Mouse (Mus musculus) liver, embryonic 12.5 days (tissue): ENCODE results near the gene Ldb2. TPM values are rescaled to one million over a fixed set of nuclear protein-coding genes. Genes with fewer than 3 reads are reported as not detected.

Source experiments
- ATAC-seq: fragments of 200-750 bp; cut with Nextera tagmentation; 2 replicates; pipeline ENCODE4 v1.8.0; 2017; ENCODE audit warnings: moderate number of reproducible peaks, mild to moderate bottlenecking, moderate library complexity
- H3K27ac ChIP-seq: fragments of 300-500 bp; sonication (generic); 2 replicates; pipeline ENCODE4 v1.5.1; 2016; ENCODE audit warnings: mild to moderate bottlenecking
- H3K27me3 ChIP-seq: fragments of 300-500 bp; sonication (generic); replicated peaks from 2 replicates; pipeline ENCODE4 v1.6.1; 2016; ENCODE audit warnings: mild to moderate bottlenecking, moderate library complexity
- H3K36me3 ChIP-seq: fragments of 300-500 bp; sonication (generic); 2 replicates; pipeline ENCODE4 v1.6.1; 2016; ENCODE audit warnings: mild to moderate bottlenecking, moderate library complexity
- H3K4me1 ChIP-seq: fragments of 300-500 bp; sonication (generic); 2 replicates; pipeline ENCODE4 v1.6.1; 2016
- H3K4me2 ChIP-seq: fragments of 300-500 bp; sonication (generic); 2 replicates; pipeline ENCODE4 v1.6.1; 2016; ENCODE audit warnings: mild to moderate bottlenecking, moderate library complexity
- H3K4me3 ChIP-seq: fragments of 300-500 bp; sonication (generic); 2 replicates; pipeline ENCODE4 v1.5.1; 2016; ENCODE audit warnings: mild to moderate bottlenecking, moderate library complexity
- H3K9ac ChIP-seq: fragments of 300-500 bp; sonication (generic); 2 replicates; pipeline ENCODE4 v1.6.1; 2016; ENCODE audit warnings: mild to moderate bottlenecking, moderate library complexity
- H3K9me3 ChIP-seq: fragments of 300-500 bp; sonication (generic); replicated peaks from 2 replicates; pipeline ENCODE4 v1.6.1; 2016; ENCODE audit warnings: mild to moderate bottlenecking, moderate library complexity
- WGBS: fragments of 180-500 bp; shearing (Covaris S2); methylation state at CpG from one replicate; pipeline ENCODE4 v1.1.7; 2016; ENCODE audit not compliant: insufficient replicate concordance; 5-methylcytosine and 5-hydroxymethylcytosine counted together
- polyA plus RNA-seq: library from polyadenylated mRNA; unstranded; fragments of >200 nt; fragmentation: Nextera tagmentation; extraction: Ambion mirVana; gene quantifications from 2 replicates; pipeline ENCODE4 v1.2.1, GENCODE M21; 2016

Gene Ldb2
- polyA plus RNA-seq, 1 experiment from 2014 or later = 6.3 TPM

DNA sequence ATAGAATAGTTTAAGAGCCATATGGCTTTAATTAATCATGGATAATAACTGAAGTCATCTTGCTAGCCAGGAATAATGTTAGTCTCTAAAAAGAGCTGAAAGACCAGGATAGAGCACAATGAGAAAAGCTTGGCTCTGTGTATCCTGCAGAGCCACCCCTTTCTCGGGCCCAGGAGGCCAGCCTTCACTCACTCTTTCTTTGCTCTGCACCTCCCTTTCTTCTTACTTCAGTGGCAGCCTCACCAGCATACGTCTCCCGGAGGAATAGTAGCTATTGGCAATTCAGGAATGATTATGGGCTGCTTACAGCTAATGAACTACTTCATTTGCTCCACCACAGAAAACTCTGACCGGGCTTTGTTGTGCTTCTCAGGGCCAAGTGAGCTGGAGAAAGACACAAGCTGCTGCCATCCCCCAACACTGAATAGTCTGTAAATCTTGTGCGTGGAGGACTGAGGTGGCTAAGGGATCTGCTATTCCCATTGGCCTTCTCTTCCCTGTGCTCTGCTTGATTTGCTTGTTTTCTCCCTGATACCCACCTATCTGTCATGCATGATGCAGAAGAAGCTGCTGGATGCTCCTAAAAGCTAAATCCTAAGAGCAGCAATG, 86.2 kb downstream of the Ldb2 start:
- Histone ChIP-seq H3K4me1 (no peaks in the 10 kb centered on the region), H3K4me2 (no peak overlapping the region), H3K9ac (no peak overlapping the region), H3K36me3 (no peaks in the 10 kb centered on the region), H3K9me3 (no peaks in the 10 kb centered on the region), H3K4me3 (no peak overlapping the region), H3K27ac (no peak overlapping the region), H3K27me3 (no peaks in the 10 kb centered on the region)
- WGBS = 64% methylated on average over 5 of the region's 5 CpGs
- no peak for ATAC-seq

DNA sequence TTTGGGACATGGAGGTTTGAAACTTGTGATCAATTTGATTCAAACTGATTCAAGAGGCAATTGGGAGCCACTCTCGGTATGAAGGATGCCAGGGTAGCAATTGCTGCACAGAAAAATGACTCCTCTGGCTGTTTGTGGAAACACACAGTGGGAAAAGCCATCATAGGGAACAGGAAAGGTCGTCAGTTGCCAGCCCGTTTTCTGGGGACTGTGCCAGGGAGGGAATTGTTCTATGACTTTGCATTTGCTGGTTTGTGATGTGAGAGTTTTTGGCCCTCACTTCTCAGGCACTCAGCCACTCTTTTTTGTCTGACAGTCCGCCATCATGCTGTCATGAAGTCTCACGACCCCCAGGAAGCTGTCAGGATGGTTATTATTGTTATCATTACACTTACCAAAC, 88.3 kb downstream of the Ldb2 start:
- WGBS = 40% methylated on average over 5 of the region's 5 CpGs
- no peak for ATAC-seq
- no peaks in the 10 kb centered on the region for H3K36me3 ChIP-seq

DNA sequence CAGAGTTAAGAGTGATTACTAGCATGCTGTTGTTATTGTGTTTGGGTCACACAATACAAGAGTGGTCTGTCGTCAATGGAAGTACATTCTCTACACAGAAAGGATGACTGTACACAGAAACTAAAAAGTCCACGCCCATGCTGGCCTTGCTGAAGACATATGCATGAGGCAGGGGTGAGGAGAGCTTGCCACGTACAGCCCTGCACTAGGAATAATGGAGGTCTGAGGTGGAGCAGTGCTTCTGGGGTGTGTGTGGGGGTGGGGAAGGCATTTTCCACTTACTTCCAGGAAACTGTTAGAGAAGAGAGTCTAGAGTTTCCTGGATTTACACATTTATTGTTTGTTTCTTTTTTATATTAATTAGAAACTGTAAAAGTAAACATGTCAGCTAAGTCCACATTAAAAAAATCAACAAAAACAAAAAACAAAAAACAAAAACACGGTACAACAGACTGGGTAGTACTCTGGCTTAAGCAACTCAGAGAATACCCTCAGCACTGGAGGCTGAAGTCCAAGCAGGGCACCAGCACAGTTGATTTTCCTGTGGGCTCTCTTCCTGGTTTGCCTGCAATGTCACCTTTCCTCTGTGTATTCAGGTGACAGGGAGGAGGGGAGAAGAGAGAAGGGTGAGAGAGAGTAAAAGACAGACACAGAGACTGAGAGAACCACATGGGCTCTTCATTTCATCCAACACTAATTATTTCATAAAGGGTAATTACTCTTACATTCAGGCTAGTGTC, 89.2 kb downstream of the Ldb2 start:
- peak; percentile 51; the same call in 1 of the 2 replicates for ATAC-seq
- Histone ChIP-seq H3K9me3 (no peaks in the 10 kb centered on the region), H3K4me2 (no peak overlapping the region), H3K4me1 (peaks cover 11% of the 10 kb centered on the region; the same call in 1 of the 2 replicates), H3K9ac (no peak overlapping the region), H3K36me3 (no peaks in the 10 kb centered on the region), H3K4me3 (no peak overlapping the region), H3K27me3 (no peaks in the 10 kb centered on the region), H3K27ac (no peak overlapping the region)
- 45% methylated on average over 4 of the region's 4 CpGs for WGBS

More for the DNA sequence above, 88.3 kb downstream of the Ldb2 start:
- H3K27ac ChIP-seq = no peak overlapping the region
- no peaks in the 10 kb centered on the region for H3K27me3 ChIP-seq
- no peak overlapping the region for H3K4me3 ChIP-seq
- no peaks in the 10 kb centered on the region for H3K9me3 ChIP-seq
- H3K4me1 ChIP-seq = peaks cover 11% of the 10 kb centered on the region; the same call in 1 of the 2 replicates
- no peak overlapping the region for H3K9ac ChIP-seq
- no peak overlapping the region for H3K4me2 ChIP-seq

DNA sequence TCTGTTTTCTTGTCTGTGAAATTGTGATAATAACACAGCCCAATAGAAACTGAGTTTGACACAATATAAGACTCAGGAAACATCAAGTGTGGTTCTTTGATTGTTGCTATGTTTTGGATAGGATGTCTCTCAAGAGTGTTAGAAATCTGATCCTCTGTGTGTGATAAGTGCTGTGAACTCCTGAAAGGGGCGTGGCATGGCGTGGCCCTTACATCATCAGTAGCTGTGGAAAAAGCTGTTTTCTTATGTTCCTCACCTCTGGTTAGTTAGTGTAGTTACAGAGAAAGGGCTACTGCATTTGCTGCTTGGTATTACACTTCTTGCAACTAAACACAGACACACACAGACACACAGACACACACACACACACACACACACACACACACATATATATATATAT, 90.2 kb downstream of the Ldb2 start:
- no peak for ATAC-seq
- Histone ChIP-seq H3K4me3 (no peak overlapping the region), H3K4me1 (peaks cover 11% of the 10 kb centered on the region; the same call in 1 of the 2 replicates), H3K9ac (no peak overlapping the region), H3K27ac (no peak overlapping the region), H3K36me3 (no peaks in the 10 kb centered on the region), H3K27me3 (no peaks in the 10 kb centered on the region), H3K9me3 (no peaks in the 10 kb centered on the region), H3K4me2 (no peak overlapping the region)
- 48% methylated on average over 2 of the region's 2 CpGs for WGBS

DNA sequence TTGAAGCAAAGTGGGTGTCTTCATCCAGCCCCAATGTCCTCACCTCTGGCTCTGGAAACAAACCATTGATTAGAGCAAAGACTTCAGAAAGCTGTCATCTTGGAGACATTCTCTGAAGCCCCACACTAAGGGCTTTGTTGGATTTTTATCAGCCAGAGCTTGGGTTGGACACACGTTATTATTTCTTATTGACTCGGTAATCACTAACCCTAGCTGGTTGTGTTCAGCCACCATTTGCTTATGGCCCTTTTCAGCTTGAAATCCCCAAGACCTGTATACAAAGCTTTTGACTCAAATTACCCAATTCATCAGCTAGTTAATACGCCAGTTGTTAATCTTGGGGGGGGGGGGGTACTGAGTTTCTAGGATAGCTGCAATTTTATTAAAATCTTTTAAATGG, 91.5 kb downstream of the Ldb2 start:
- H3K9ac ChIP-seq = no peak overlapping the region

DNA sequence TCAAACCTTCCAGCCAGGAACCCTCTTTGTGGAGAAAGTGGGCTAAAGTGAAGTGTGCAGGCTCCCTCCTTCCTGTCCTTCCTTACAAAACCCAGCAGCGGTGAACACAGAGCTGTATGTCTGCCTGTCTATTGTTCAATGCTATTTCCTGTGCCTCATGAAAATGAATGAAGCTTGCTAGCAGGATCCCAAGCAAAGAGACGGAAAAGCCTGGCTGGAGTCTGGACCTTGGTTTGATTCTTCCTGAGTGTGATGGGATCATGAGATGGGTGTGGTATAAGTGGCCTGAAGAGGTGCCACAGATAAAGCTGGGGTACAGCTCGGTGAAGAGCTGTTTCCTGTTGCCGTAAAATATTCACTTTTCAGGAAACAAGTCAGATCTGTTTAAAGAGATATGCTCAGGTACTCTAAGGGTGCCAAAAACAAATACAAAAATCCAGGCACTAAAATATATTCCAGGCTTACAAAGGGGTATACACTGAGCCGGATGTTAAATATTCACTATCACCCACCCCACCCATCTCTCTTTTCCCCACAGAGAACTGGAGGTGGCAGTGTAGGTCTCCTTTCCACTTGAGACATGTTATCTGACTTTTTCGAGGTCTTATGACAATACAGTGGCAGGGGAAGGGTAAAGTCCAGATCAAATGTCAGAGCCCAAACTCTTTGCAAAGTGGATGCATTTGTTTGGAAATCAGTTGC, 92.3 kb downstream of the Ldb2 start:
- Histone ChIP-seq H3K9me3 (no peaks in the 10 kb centered on the region), H3K36me3 (no peaks in the 10 kb centered on the region), H3K4me2 (no peak overlapping the region), H3K27ac (no peak overlapping the region), H3K27me3 (no peaks in the 10 kb centered on the region), H3K4me1 (peaks cover 11% of the 10 kb centered on the region; the same call in 1 of the 2 replicates), H3K4me3 (no peak overlapping the region), H3K9ac (no peak overlapping the region)
- no peak for ATAC-seq
- 20% methylated on average over 6 of the region's 6 CpGs for WGBS

More for the DNA sequence above, 91.5 kb downstream of the Ldb2 start:
- no peak for ATAC-seq
- Histone ChIP-seq H3K4me2 (no peak overlapping the region), H3K9me3 (no peaks in the 10 kb centered on the region), H3K27me3 (no peaks in the 10 kb centered on the region), H3K27ac (no peak overlapping the region), H3K4me3 (no peak overlapping the region), H3K36me3 (no peaks in the 10 kb centered on the region), H3K4me1 (peaks cover 11% of the 10 kb centered on the region; the same call in 1 of the 2 replicates)
- 56% methylated on average over 3 of the region's 3 CpGs for WGBS

DNA sequence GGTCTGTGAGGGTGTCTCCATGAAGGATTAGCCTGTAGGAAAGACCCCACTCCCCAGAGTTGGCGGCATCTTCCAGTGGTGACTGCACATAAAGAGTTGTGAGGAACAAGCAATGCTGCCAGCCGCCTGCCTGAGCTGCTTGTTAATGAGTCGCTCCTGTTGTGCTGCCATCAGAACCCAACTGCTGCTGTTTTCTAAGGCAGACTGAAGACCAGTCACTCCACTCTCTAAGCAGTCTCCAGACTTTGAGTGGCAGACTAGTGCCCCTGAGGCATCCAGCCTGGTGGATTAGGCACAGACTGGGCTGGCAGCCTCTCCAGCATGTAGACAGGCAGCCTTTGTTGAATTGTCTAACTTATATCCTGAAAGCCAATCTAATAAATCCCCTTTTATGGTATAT, 101.5 kb downstream of the Ldb2 start:
- H3K4me2 ChIP-seq = no peak overlapping the region
- H3K4me3 ChIP-seq = no peak overlapping the region
- ATAC-seq = no peak
- no peaks in the 10 kb centered on the region for H3K27me3 ChIP-seq
- no peaks in the 10 kb centered on the region for H3K36me3 ChIP-seq
- H3K9ac ChIP-seq = no peak overlapping the region
- no peaks in the 10 kb centered on the region for H3K9me3 ChIP-seq
- no peak overlapping the region for H3K27ac ChIP-seq
- no peaks in the 10 kb centered on the region for H3K4me1 ChIP-seq
- WGBS = 54% methylated on average over 3 of the region's 3 CpGs

DNA sequence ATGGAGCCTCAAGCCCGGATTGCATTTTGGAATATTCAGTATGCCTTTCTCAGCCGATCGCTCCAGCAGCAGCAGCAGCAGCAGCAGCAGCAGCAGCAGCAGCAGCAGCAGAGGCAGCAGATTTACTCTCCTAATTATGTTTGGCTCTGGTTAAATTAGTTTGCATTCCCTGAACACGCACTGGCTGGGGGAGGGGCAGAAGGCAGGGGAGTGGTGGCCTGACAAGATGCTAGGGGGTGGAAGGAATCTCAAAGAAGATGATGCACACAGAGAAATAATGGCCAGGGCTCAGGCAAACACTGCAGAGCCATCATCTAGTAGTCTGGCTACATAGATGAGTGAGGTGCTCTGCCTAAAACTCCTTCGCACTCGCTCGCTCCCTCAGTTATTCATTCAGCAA, 102.9 kb downstream of the Ldb2 start:
- H3K4me2 ChIP-seq = no peak overlapping the region
- no peaks in the 10 kb centered on the region for H3K9me3 ChIP-seq
- no peaks in the 10 kb centered on the region for H3K4me1 ChIP-seq
- H3K36me3 ChIP-seq = no peaks in the 10 kb centered on the region
- no peaks in the 10 kb centered on the region for H3K27me3 ChIP-seq
- no peak overlapping the region for H3K27ac ChIP-seq
- no peak overlapping the region for H3K9ac ChIP-seq
- WGBS = 67% methylated on average over 7 of the region's 7 CpGs
- no peak overlapping the region for H3K4me3 ChIP-seq
- no peak for ATAC-seq

- H3K4me1 ChIP-seq = no peaks in the 10 kb centered on the region
- H3K36me3 ChIP-seq = no peaks in the 10 kb centered on the region
- H3K27ac ChIP-seq = no peak overlapping the region
- ATAC-seq = no peak
- 54% methylated on average over 5 of the region's 5 CpGs for WGBS
- H3K27me3 ChIP-seq = no peaks in the 10 kb centered on the region
- H3K9me3 ChIP-seq = no peaks in the 10 kb centered on the region
- no peak overlapping the region for H3K4me2 ChIP-seq
- H3K9ac ChIP-seq = no peak overlapping the region
- no peak overlapping the region for H3K4me3 ChIP-seq
Measured at GRCm38 (mm10) chr5:44693674-44694073, 105.8 kb downstream of the Ldb2 start.

- Histone ChIP-seq H3K4me1 (no peaks in the 10 kb centered on the region), H3K27me3 (no peaks in the 10 kb centered on the region), H3K4me2 (no peak overlapping the region), H3K9me3 (no peaks in the 10 kb centered on the region), H3K36me3 (no peaks in the 10 kb centered on the region), H3K9ac (no peak overlapping the region), H3K27ac (no peak overlapping the region), H3K4me3 (no peak overlapping the region)
- no peak for ATAC-seq
- 81% methylated on average over 6 of the region's 6 CpGs for WGBS
Measured at GRCm38 (mm10) chr5:44686344-44686743, 113.1 kb downstream of the Ldb2 start.

- H3K4me1 ChIP-seq = no peaks in the 10 kb centered on the region
- H3K9me3 ChIP-seq = no peaks in the 10 kb centered on the region
- no peak overlapping the region for H3K4me2 ChIP-seq
- H3K4me3 ChIP-seq = no peak overlapping the region
- no peak for ATAC-seq
- H3K36me3 ChIP-seq = no peaks in the 10 kb centered on the region
- no peak overlapping the region for H3K27ac ChIP-seq
- no peak overlapping the region for H3K9ac ChIP-seq
- WGBS = 67% methylated on average over 3 of the region's 3 CpGs
- no peaks in the 10 kb centered on the region for H3K27me3 ChIP-seq
Measured at GRCm38 (mm10) chr5:44681054-44681638, 118.3 kb downstream of the Ldb2 start.

- H3K4me2 ChIP-seq = no peak overlapping the region
- H3K27me3 ChIP-seq = no peaks in the 10 kb centered on the region
- H3K4me3 ChIP-seq = no peak overlapping the region
- no peak for ATAC-seq
- H3K4me1 ChIP-seq = no peaks in the 10 kb centered on the region
- no peak overlapping the region for H3K27ac ChIP-seq
- H3K36me3 ChIP-seq = no peaks in the 10 kb centered on the region
- H3K9me3 ChIP-seq = no peaks in the 10 kb centered on the region
- 58% methylated on average over 5 of the region's 5 CpGs for WGBS
- H3K9ac ChIP-seq = no peak overlapping the region
Measured at GRCm38 (mm10) chr5:44677814-44678213, 121.7 kb downstream of the Ldb2 start.
